Mouse (Mus musculus) brain, adult 2 months (tissue): ENCODE results near the gene Gm45208.
A peak's percentile ranks its signal among the peaks of the same experiment; 100 is the strongest.

Experiments
- DNase-seq: peaks from one replicate; pipeline ENCODE4 v3.0.0; 2011; ENCODE audit warnings: low read depth, low spot score

The Gm45208 gene

GRCm38 (mm10) chrX:7772766-7773165 is 50.7 kb downstream of the Gm45208 start:
- DNase-seq = no peak

GRCm38 (mm10) chrX:7775501-7776205 is 53.6 kb downstream of the Gm45208 start:
- DNase-seq = no peak

- peak; percentile 66 for DNase-seq
Observed at GRCm38 (mm10) chrX:7776329-7777082, 54.5 kb downstream of the Gm45208 start.

- DNase-seq = no peak
Observed at GRCm38 (mm10) chrX:7778450-7779244, 56.6 kb downstream of the Gm45208 start.

- no peak for DNase-seq
Observed at GRCm38 (mm10) chrX:7779294-7779693, 57.2 kb downstream of the Gm45208 start.
